Mouse (Mus musculus) forebrain, embryonic 15.5 days (tissue): ENCODE measurements around the gene Pitx3. TPM values are rescaled to one million over a fixed set of nuclear protein-coding genes. Genes with fewer than 3 reads are reported as not detected.

ENCODE experiments used
- ATAC-seq: fragments of 200-750 bp; cut with Nextera tagmentation; replicated peaks from 2 replicates; pipeline ENCODE4 v1.8.0; 2017; ENCODE audit warnings: mild to moderate bottlenecking, moderate TSS enrichment, moderate library complexity
- H3K27ac ChIP-seq: fragments of 300-500 bp; sonication (generic); replicated peaks from 2 replicates; pipeline ENCODE4 v1.5.1; 2015; ENCODE audit warnings: mild to moderate bottlenecking, inconsistent platforms
- H3K27me3 ChIP-seq: fragments of 300-500 bp; sonication (generic); 2 replicates; pipeline ENCODE4 v1.6.1; 2015; ENCODE audit warnings: inconsistent platforms
- H3K36me3 ChIP-seq: fragments of 300-500 bp; sonication (generic); 2 replicates; pipeline ENCODE4 v1.6.1; 2015; ENCODE audit warnings: mild to moderate bottlenecking, inconsistent platforms
- H3K4me1 ChIP-seq: fragments of 300-500 bp; sonication (generic); 2 replicates; pipeline ENCODE4 v1.6.1; 2015; ENCODE audit warnings: inconsistent platforms
- H3K4me2 ChIP-seq: fragments of 300-500 bp; sonication (generic); replicated peaks from 2 replicates; pipeline ENCODE4 v1.6.1; 2015; ENCODE audit warnings: mild to moderate bottlenecking, inconsistent platforms
- H3K4me3 ChIP-seq: fragments of 300-500 bp; sonication (generic); 2 replicates; pipeline ENCODE4 v1.5.1; 2015; ENCODE audit warnings: mild to moderate bottlenecking, inconsistent platforms
- H3K9ac ChIP-seq: fragments of 300-500 bp; sonication (generic); replicated peaks from 2 replicates; pipeline ENCODE4 v1.6.1; 2015; ENCODE audit warnings: mild to moderate bottlenecking, inconsistent platforms
- H3K9me3 ChIP-seq: fragments of 300-500 bp; sonication (generic); 2 replicates; pipeline ENCODE4 v1.6.1; 2016; ENCODE audit warnings: inconsistent platforms
- WGBS: fragments of 180-500 bp; shearing (Covaris S2); methylation state at CpG from one replicate; pipeline ENCODE4 v1.1.7; 2015; ENCODE audit warnings: mixed read lengths; 5-methylcytosine and 5-hydroxymethylcytosine counted together
- polyA plus RNA-seq: library from polyadenylated mRNA; unstranded; fragments of >200 nt; fragmentation: Nextera tagmentation; extraction: Ambion mirVana; gene quantifications from 2 replicates; pipeline ENCODE4 v1.2.1, GENCODE M21; 2015

The Pitx3 gene
- polyA plus RNA-seq, 1 experiment from 2014 or later = not detected

- ATAC-seq = no peak
- H3K9me3 ChIP-seq = no peaks in the 10 kb centered on the region
- H3K27me3 ChIP-seq = no peaks in the 10 kb centered on the region
- H3K27ac ChIP-seq = no peak overlapping the region
- no peaks in the 10 kb centered on the region for H3K4me1 ChIP-seq
- H3K4me3 ChIP-seq = no peak overlapping the region
- H3K9ac ChIP-seq = no peak overlapping the region
- no peak overlapping the region for H3K4me2 ChIP-seq
- H3K36me3 ChIP-seq = no peaks in the 10 kb centered on the region
- WGBS = 89% methylated on average over 5 of the region's 5 CpGs
These were observed 51.7 kb downstream of the Pitx3 start for GRCm38 (mm10) chr19:46096396-46096795.

- Histone ChIP-seq H3K27ac (no peak overlapping the region), H3K4me2 (no peak overlapping the region), H3K36me3 (no peaks in the 10 kb centered on the region), H3K9ac (no peak overlapping the region), H3K4me1 (no peaks in the 10 kb centered on the region), H3K27me3 (no peaks in the 10 kb centered on the region), H3K9me3 (no peaks in the 10 kb centered on the region), H3K4me3 (no peak overlapping the region)
- WGBS = 92% methylated on average over 3 of the region's 4 CpGs
- no peak for ATAC-seq
These were observed 52.8 kb downstream of the Pitx3 start for GRCm38 (mm10) chr19:46095291-46095690.

- Histone ChIP-seq H3K36me3 (no peaks in the 10 kb centered on the region), H3K4me2 (no peak overlapping the region), H3K4me1 (no peaks in the 10 kb centered on the region), H3K4me3 (no peak overlapping the region), H3K27me3 (no peaks in the 10 kb centered on the region), H3K9ac (no peak overlapping the region), H3K9me3 (no peaks in the 10 kb centered on the region), H3K27ac (no peak overlapping the region)
- no peak for ATAC-seq
- 99% methylated on average over 2 of the region's 2 CpGs for whole genome bisulfite sequencing
These were observed 54.0 kb downstream of the Pitx3 start for GRCm38 (mm10) chr19:46094144-46094543.

GRCm38 (mm10) chr19:46091641-46092040, 56.5 kb downstream of the Pitx3 start:
- no peak overlapping the region for H3K4me2 ChIP-seq
- 92% methylated on average over 4 of the region's 4 CpGs for whole genome bisulfite sequencing
- no peak for ATAC-seq

GRCm38 (mm10) chr19:46087871-46088270, 60.3 kb downstream of the Pitx3 start:
- WGBS = 77% methylated on average over 7 of the region's 7 CpGs
- Histone ChIP-seq H3K4me2 (no peak overlapping the region), H3K9ac (no peak overlapping the region), H3K9me3 (no peaks in the 10 kb centered on the region), H3K36me3 (peaks cover 29% of the 10 kb centered on the region), H3K4me1 (no peaks in the 10 kb centered on the region), H3K27ac (no peak overlapping the region), H3K4me3 (no peak overlapping the region), H3K27me3 (no peaks in the 10 kb centered on the region)
- ATAC-seq = no peak

More at GRCm38 (mm10) chr19:46091641-46092040, 56.5 kb downstream of the Pitx3 start:
- no peak overlapping the region for H3K27ac ChIP-seq
- no peaks in the 10 kb centered on the region for H3K27me3 ChIP-seq
- H3K4me1 ChIP-seq = no peaks in the 10 kb centered on the region
- no peaks in the 10 kb centered on the region for H3K9me3 ChIP-seq
- H3K36me3 ChIP-seq = no peaks in the 10 kb centered on the region
- no peak overlapping the region for H3K9ac ChIP-seq
- H3K4me3 ChIP-seq = no peak overlapping the region

GRCm38 (mm10) chr19:46086337-46086736, 61.8 kb downstream of the Pitx3 start:
- Histone ChIP-seq H3K27me3 (no peaks in the 10 kb centered on the region), H3K9ac (no peak overlapping the region), H3K36me3 (peaks cover 44% of the 10 kb centered on the region), H3K9me3 (no peaks in the 10 kb centered on the region), H3K4me1 (no peaks in the 10 kb centered on the region), H3K4me2 (no peak overlapping the region), H3K4me3 (no peak overlapping the region), H3K27ac (no peak overlapping the region)
- WGBS = 56% methylated on average over 3 of the region's 3 CpGs
- ATAC-seq = no peak

Other genes starting within 250 kb of the Pitx3 start
- gene Armh3, start 149.8 kb downstream of the Pitx3 start, polyA plus RNA-seq = 22.8 and 24.7 TPM in 2 replicates
- gene Hps6, start 144.8 kb downstream of the Pitx3 start, polyA plus RNA-seq = 2.9 and 3.4 TPM in 2 replicates
- 17.8 and 20.1 TPM in 2 replicates for gene Pprc1, start 103.4 kb downstream of the Pitx3 start, polyA plus RNA-seq
- gene Ldb1, start 103.1 kb downstream of the Pitx3 start, polyA plus RNA-seq = 131 TPM in 2 replicates
- 77.4 and 86.3 TPM in 2 replicates for gene Nolc1, start 72.5 kb downstream of the Pitx3 start, polyA plus RNA-seq
- gene Elovl3, start 16.4 kb downstream of the Pitx3 start, polyA plus RNA-seq = not detected in 2 replicates
- gene Gbf1, start 4.2 kb upstream of the Pitx3 start, polyA plus RNA-seq = 65.6 and 71.3 TPM in 2 replicates
- gene Nfkb2, start 156.0 kb upstream of the Pitx3 start, polyA plus RNA-seq = 1.9 and 2.2 TPM in 2 replicates
- 78.2 and 79.9 TPM in 2 replicates for gene Psd, start 178.8 kb upstream of the Pitx3 start, polyA plus RNA-seq
- 37.5 and 40.2 TPM in 2 replicates for gene Fbxl15, start 179.9 kb upstream of the Pitx3 start, polyA plus RNA-seq
- gene Cuedc2, start 190.4 kb upstream of the Pitx3 start, polyA plus RNA-seq = 351 and 362 TPM in 2 replicates
- gene Mfsd13a, start 192.8 kb upstream of the Pitx3 start, polyA plus RNA-seq = 8.7 and 9.3 TPM in 2 replicates
- 2.5 and 2.6 TPM in 2 replicates for gene 2310034G01Rik, start 202.0 kb upstream of the Pitx3 start, polyA plus RNA-seq
- gene Actr1a, start 247.4 kb upstream of the Pitx3 start, polyA plus RNA-seq = 374 and 380 TPM in 2 replicates
- 28.9 and 30.5 TPM in 2 replicates for gene Sufu, start 248.6 kb upstream of the Pitx3 start, polyA plus RNA-seq